Mouse (Mus musculus) E14TG2a.4 (cell line): ENCODE data around the gene Itgb1bp2.

Experiments used
- CTCF ChIP-seq: conservative IDR thresholded peaks from 2 replicates; pipeline ENCODE4 v1.5.1; 2014; ENCODE audit warnings: low read length
- NANOG ChIP-seq: IDR thresholded peaks from 2 replicates; pipeline ENCODE4 v1.6.1; 2014; ENCODE audit warnings: borderline replicate concordance, low read length, mixed read lengths

DNA sequence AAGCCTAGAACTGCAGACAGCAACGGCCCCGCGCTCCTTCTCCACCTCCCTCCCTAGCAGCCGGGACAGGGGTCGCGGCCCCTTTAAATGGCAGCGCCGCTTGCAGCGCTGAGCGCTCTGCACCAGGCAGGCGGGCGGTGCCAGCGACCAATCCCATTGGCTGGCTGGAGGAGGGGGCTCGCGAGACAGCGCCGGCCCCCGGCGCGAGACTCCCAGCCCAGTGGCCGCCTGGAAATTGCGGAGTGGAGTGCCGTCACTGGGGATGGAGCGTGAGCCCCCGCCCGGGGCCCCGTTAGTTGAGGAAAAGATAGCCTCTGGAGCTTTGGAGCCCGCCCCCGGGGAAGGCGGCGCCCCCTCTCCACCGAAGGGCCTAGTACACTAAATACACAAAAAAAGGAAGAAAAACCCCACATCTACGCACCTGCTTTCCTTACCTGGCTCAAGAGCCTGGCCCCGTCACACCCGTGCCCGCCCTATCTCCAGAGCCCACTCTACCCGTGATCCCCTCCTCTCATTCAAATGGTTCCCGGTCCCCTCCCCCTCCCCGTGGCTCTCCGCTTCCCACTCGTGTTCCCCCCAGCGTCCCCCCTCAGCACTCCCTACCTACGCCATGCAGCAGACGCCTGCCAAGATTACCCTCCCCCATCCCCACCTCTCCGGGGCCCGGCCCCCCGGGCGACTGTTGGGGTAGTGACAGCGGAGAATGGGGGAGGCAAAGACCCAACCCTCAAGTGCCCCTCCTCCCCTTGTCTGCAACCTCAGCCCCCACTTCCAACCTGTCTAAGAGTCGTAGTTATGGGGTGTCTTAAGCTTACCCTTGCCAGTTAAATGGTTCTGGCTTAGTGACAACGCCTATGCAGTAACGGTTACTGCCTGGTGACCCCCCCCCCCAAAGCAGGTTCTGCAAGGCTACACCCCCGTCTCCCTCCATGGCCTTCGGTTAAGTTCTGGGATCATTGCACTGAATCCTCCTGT, 28.9 kb upstream of the Itgb1bp2 start:
- TF ChIP-seq NANOG (no peak), CTCF (no peak)
